9 mouse cellular contexts compared by ENCODE assay signal in genomic region chr4:101320587-101320986, GRCm38 (mm10). TPM values are rescaled to one million over a fixed set of nuclear protein-coding genes. Genes with fewer than 3 reads are reported as not detected.
DNase-seq lines count a peak whose midpoint lies in the region; ATAC-seq and TF ChIP-seq lines count a peak whose summit lies in the region.
"Had no signal": no experiment of that assay in that cellular context is flagged by ENCODE, and none has a peak within 500 bp of the region (broad histone marks: within the 10 kb centered on the region; RNA-seq: fewer than 3 reads in every experiment).

No protein-coding gene starts in this region.

- H3K79me2 ChIP-seq in MEL (ENCODE audit: control insufficient read depth, insufficient read depth, low read length, poor library complexity) = no peaks in the 10 kb centered on the region

- WGBS in intestine, postnatal 0 days = 61% methylated on average over 2 of the region's 2 CpGs
- 85% methylated on average over 2 of the region's 2 CpGs for WGBS in intestine, embryonic 16.5 days
- 70% methylated on average over 2 of the region's 2 CpGs for WGBS in midbrain, embryonic 15.5 days

- no peaks in the 10 kb centered on the region for H3K4me1 ChIP-seq in intestine, postnatal 0 days (replicated peaks; ENCODE audit: control insufficient read depth, insufficient read depth, low read length)
- H3K4me1 ChIP-seq in intestine, embryonic 16.5 days (ENCODE audit: control insufficient read depth, insufficient read depth, low read length) = no peaks in the 10 kb centered on the region
- 0 out of 4 replicates have a peak, but pooled peaks cover 0 to 3% of the 10 kb centered on the region in 2 experiments for H3K4me1 ChIP-seq in MEL (ENCODE audit: control insufficient read depth in 1 of 2, insufficient read depth in 2 of 2, low read length in 2 of 2)
- H3K4me1 ChIP-seq in midbrain, embryonic 15.5 days = no peaks in the 10 kb centered on the region
- H3K4me1 ChIP-seq: midbrain, embryonic 12.5 days had no signal

- ATAC-seq in intestine, postnatal 0 days = no peak
- no peak for ATAC-seq in intestine, embryonic 16.5 days
- no peak for ATAC-seq in midbrain, embryonic 15.5 days (replicated peaks)

- TF ChIP-seq POLR2A in MEL (IDR thresholded peaks at IDR 0.05; ENCODE audit: control insufficient read depth in 1 of 2, insufficient read depth in 1 of 2, low read depth in 1 of 2, low read length in 2 of 2, poor library complexity in 1 of 2) = no peak

- no peak for TF ChIP-seq EP300 in MEL (IDR thresholded peaks at IDR 0.05; ENCODE audit: low read depth in 1 of 2, low read length in 2 of 2)

- H3K27ac ChIP-seq in intestine, postnatal 0 days (ENCODE audit: low read depth, low read length) = no peak overlapping the region
- H3K27ac ChIP-seq in intestine, embryonic 16.5 days (ENCODE audit: low read length) = no peak overlapping the region
- no peak overlapping the region for H3K27ac ChIP-seq in MEL (ENCODE audit: control insufficient read depth, low read depth, low read length)
- no peak overlapping the region for H3K27ac ChIP-seq in midbrain, embryonic 15.5 days
- H3K27ac ChIP-seq: midbrain, embryonic 12.5 days had no signal

- H3K36me3 ChIP-seq in intestine, postnatal 0 days (ENCODE audit: control insufficient read depth, insufficient read depth) = no peaks in the 10 kb centered on the region
- H3K36me3 ChIP-seq in intestine, embryonic 16.5 days (ENCODE audit: control insufficient read depth, insufficient read depth, low read length) = no peaks in the 10 kb centered on the region
- H3K36me3 ChIP-seq in MEL (ENCODE audit: control insufficient read depth in 1 of 2, insufficient read depth in 2 of 2, low read length in 2 of 2) = no peaks in the 10 kb centered on the region
- no peaks in the 10 kb centered on the region for H3K36me3 ChIP-seq in midbrain, embryonic 15.5 days (replicated peaks)
- H3K36me3 ChIP-seq: midbrain, embryonic 12.5 days had no signal

- DNase-seq in MEL (ENCODE audit: low read depth, low spot score) = peak; percentile 57
- DNase-seq in kidney, postnatal 14 days = peak; percentile 34
- peak; percentile 47 to 73 for DNase-seq in spleen, postnatal 4 days (ENCODE audit: low spot score in 2 of 2)
- no peak for DNase-seq in MN1 (ENCODE audit: low spot score)
- DNase-seq in right cerebral cortex, adult 2 months (ENCODE audit: low spot score in 2 of 2) = no peak

- H3K9me3 ChIP-seq in intestine, postnatal 0 days (ENCODE audit: control insufficient read depth) = no peaks in the 10 kb centered on the region
- H3K9me3 ChIP-seq in intestine, embryonic 16.5 days (ENCODE audit: control insufficient read depth, low read length) = no peaks in the 10 kb centered on the region
- H3K9me3 ChIP-seq in MEL (replicated peaks; ENCODE audit: insufficient read depth, low read length) = no peaks in the 10 kb centered on the region
- H3K9me3 ChIP-seq in midbrain, embryonic 15.5 days = no peaks in the 10 kb centered on the region
- H3K9me3 ChIP-seq: midbrain, embryonic 12.5 days had no signal

- peak; percentile 69 for TF ChIP-seq CTCF in intestine, postnatal 0 days (IDR thresholded peaks at IDR 0.05; ENCODE audit: low read depth)
- peak; percentile 48 to 67 (median 49) for TF ChIP-seq CTCF in MEL (IDR thresholded peaks at IDR 0.05 in 2 of 3, conservative IDR thresholded peaks at IDR 0.05 in 1 of 3; ENCODE audit: control insufficient read depth in 1 of 3, insufficient read depth in 1 of 3, low read depth in 2 of 3, low read length in 3 of 3, poor library complexity in 1 of 3, severe bottlenecking in 1 of 3)

- TF ChIP-seq RAD21 in MEL (IDR thresholded peaks at IDR 0.05; ENCODE audit: low read depth, low read length) = peak; percentile 69

- H3K4me3 ChIP-seq in intestine, postnatal 0 days (ENCODE audit: low read depth, low read length) = no peak overlapping the region
- H3K4me3 ChIP-seq in intestine, embryonic 16.5 days (ENCODE audit: low read length) = no peak overlapping the region
- H3K4me3 ChIP-seq in MEL (ENCODE audit: control insufficient read depth in 1 of 2, insufficient read depth in 1 of 2, low read depth in 2 of 2, low read length in 2 of 2) = no peak overlapping the region
- no peak overlapping the region for H3K4me3 ChIP-seq in midbrain, embryonic 15.5 days
- H3K4me3 ChIP-seq: midbrain, embryonic 12.5 days had no signal

- H3K4me2 ChIP-seq in intestine, postnatal 0 days (replicated peaks; ENCODE audit: low read depth) = no peak overlapping the region
- H3K4me2 ChIP-seq in intestine, embryonic 16.5 days (ENCODE audit: low read depth, low read length) = no peak overlapping the region
- H3K4me2 ChIP-seq in midbrain, embryonic 15.5 days = no peak overlapping the region
- H3K4me2 ChIP-seq: midbrain, embryonic 12.5 days had no signal

- H3K9ac ChIP-seq in intestine, postnatal 0 days (ENCODE audit: low read depth, low read length) = no peak overlapping the region
- no peak overlapping the region for H3K9ac ChIP-seq in intestine, embryonic 16.5 days (ENCODE audit: low read depth, low read length)
- H3K9ac ChIP-seq in MEL (ENCODE audit: control insufficient read depth, low read depth, low read length, poor library complexity, severe bottlenecking) = no peak overlapping the region
- H3K9ac ChIP-seq in midbrain, embryonic 15.5 days = no peak overlapping the region
- H3K9ac ChIP-seq: midbrain, embryonic 12.5 days had no signal

- H3K27me3 ChIP-seq in intestine, postnatal 0 days (replicated peaks; ENCODE audit: control insufficient read depth, insufficient read depth, low read length) = 0 out of 2 replicates have a peak, but pooled peaks cover 4% of the 10 kb centered on the region
- no peaks in the 10 kb centered on the region for H3K27me3 ChIP-seq in intestine, embryonic 16.5 days (replicated peaks; ENCODE audit: control insufficient read depth, insufficient read depth, low read length)
- no peaks in the 10 kb centered on the region; a peak in 1 of 4 replicates for H3K27me3 ChIP-seq in MEL (ENCODE audit: control insufficient read depth in 1 of 2, insufficient read depth in 2 of 2, low read length in 2 of 2)
- H3K27me3 ChIP-seq in midbrain, embryonic 15.5 days (replicated peaks) = no peaks in the 10 kb centered on the region
- H3K27me3 ChIP-seq: midbrain, embryonic 12.5 days had no signal

TF ChIP-seq in MEL, 35 proteins besides CTCF, POLR2A, EP300 and RAD21:
- peak; percentile 81 for TF ChIP-seq SMC3 (IDR thresholded peaks at IDR 0.05; ENCODE audit: low read depth, low read length)
- peak; percentile 46 for TF ChIP-seq ZC3H11A (IDR thresholded peaks at IDR 0.05; ENCODE audit: low read depth, low read length)
- no peak for TF ChIP-seq POLR2AphosphoS2 (IDR thresholded peaks at IDR 0.05; ENCODE audit: low read length)
TF ChIP-seq in MEL: peak in this region for 2.

RNA-seq across cellular contexts. Expression of gene Jak1, which starts 55.5 kb away (rescaled TPM):
- 44.7 and 46.3 TPM in 2 replicates for polyA plus RNA-seq in intestine, postnatal 0 days (2015; fragmentation: Nextera tagmentation; extraction: Ambion mirVana)
- polyA plus RNA-seq in intestine, embryonic 16.5 days (2015; fragmentation: Nextera tagmentation; extraction: Ambion mirVana) = 66.7 and 67.9 TPM in 2 replicates
- total RNA-seq in MEL (2012; rRNA removed) = 35.0 and 37.3 TPM in 2 replicates
- 10 to 100 TPM in 1 of 2 experiments, not detected in 1; 41.9 TPM for polyA plus RNA-seq in MEL (2012; ENCODE audit: insufficient read depth in 1 of 2, insufficient read length in 2 of 2, low read depth in 1 of 2, low replicate concordance in 2 of 2, missing spikeins in 1 of 2)
- 71.5 and 73.0 TPM in 2 replicates for polyA plus RNA-seq in midbrain, embryonic 15.5 days (2015; fragmentation: Nextera tagmentation; extraction: Ambion mirVana)

Comparison
In these comparisons a context has a peak if more than half of its experiments do, and no peak if none do; other contexts are left out.
1. DNase-seq: peak in MEL (single experiment), kidney, postnatal 14 days (single experiment) and spleen, postnatal 4 days (2 of 2); none in MN1 (single experiment) and right cerebral cortex, adult 2 months (0 of 2).